Mouse (Mus musculus) G1E (cell line): ENCODE measurements at regions not wholly inside any gene's neighbourhood (a gene's known extent, or its start where the extent isn't known, plus 50 kb on each side); places are given as distances from the start of the nearest gene placed in this dataset.

ENCODE experiments used
- CTCF ChIP-seq: IDR thresholded peaks from 2 replicates; pipeline ENCODE4 v1.5.1; 2012; ENCODE audit warnings: low read depth, low read length, inconsistent platforms, mixed read lengths
- POLR2AphosphoS5 ChIP-seq: IDR thresholded peaks from 2 replicates; pipeline ENCODE4 v1.6.1; 2012; ENCODE audit warnings: low read depth, low read length, inconsistent platforms; ENCODE audit not compliant: insufficient replicate concordance
- TAL1 ChIP-seq: conservative IDR thresholded peaks from 2 replicates; pipeline ENCODE4 v1.6.1; 2012; ENCODE audit warnings: low read depth, low read length, inconsistent platforms, mixed read lengths

DNA sequence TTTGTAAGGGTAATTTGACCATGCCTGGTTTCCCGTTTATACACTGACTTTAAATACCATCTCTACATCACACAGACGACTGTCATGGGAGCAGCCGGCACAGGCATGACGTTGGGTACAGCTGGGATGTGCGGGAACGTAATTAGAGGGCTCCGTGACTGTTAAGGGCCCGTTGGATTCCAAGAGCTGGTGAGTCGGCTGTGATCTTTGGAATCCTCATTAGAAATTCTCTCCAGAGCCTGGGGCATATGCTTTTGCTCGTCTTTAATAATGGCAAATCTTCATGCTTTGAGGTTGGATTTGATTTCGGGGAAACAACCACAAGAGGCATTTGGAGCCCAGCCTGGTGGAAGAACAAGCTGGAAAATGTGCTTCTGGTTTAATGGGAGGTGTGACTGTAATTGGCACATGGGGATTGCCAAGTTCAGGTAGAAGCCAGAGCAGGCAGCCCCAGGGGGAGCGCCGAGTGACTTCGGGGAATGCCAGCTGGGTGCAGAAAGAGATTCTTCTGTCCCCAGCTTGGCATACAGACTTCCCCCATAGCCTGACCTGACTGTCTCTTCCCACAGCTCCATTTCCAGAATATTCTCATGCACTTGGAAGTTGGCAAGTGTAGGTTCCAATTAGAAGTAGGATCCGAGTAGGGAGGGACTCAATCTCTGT is 275.4 kb upstream of the 4930535I16Rik start:
- no peak for TF ChIP-seq CTCF
- TF ChIP-seq POLR2AphosphoS5, result no peak
- no peak for TF ChIP-seq TAL1
